Mouse (Mus musculus) spleen, adult 12 weeks (tissue): ENCODE measurements at regions not wholly inside any gene's neighbourhood (a gene's known extent, or its start where the extent isn't known, plus 50 kb on each side); places are given as distances from the start of the nearest gene placed in this dataset.
A peak's percentile ranks its signal among the peaks of the same experiment; 100 is the strongest.

Source experiments
- DNase-seq: peaks from one replicate; pipeline ENCODE4 v3.0.0; 2022; ENCODE audit warnings: low spot score

GRCm38 (mm10) chr9:61757806-61758205 lies 156.5 kb downstream of the Rplp1 start:
- no peak for DNase-seq

GRCm38 (mm10) chr9:61756801-61757342 lies 157.5 kb downstream of the Rplp1 start:
- no peak for DNase-seq

GRCm38 (mm10) chr9:61756224-61756800 lies 158.0 kb downstream of the Rplp1 start:
- no peak for DNase-seq

- no peak for DNase-seq
Observed at GRCm38 (mm10) chr9:61755311-61755710, 159.0 kb downstream of the Rplp1 start.

- no peak for DNase-seq
Observed at GRCm38 (mm10) chr9:61753795-61754194, 160.5 kb downstream of the Rplp1 start.

GRCm38 (mm10) chr9:61749201-61749600 lies 165.1 kb downstream of the Rplp1 start:
- DNase-seq, result no peak

- DNase-seq, result no peak
Observed at GRCm38 (mm10) chr9:61748416-61748815, 165.9 kb downstream of the Rplp1 start.

- no peak for DNase-seq
Observed at GRCm38 (mm10) chr9:61746401-61746800, 167.9 kb downstream of the Rplp1 start.

GRCm38 (mm10) chr9:61745301-61745801 lies 169.0 kb downstream of the Rplp1 start:
- DNase-seq, result no peak

GRCm38 (mm10) chr9:61733540-61733939 lies 180.8 kb downstream of the Rplp1 start:
- DNase-seq, result no peak

- no peak for DNase-seq
Observed at GRCm38 (mm10) chr9:61732747-61733146, 181.6 kb downstream of the Rplp1 start.

- no peak for DNase-seq
Observed at GRCm38 (mm10) chr9:61728115-61728514, 186.2 kb downstream of the Rplp1 start.

GRCm38 (mm10) chr9:61727651-61728050 lies 186.7 kb downstream of the Rplp1 start:
- no peak for DNase-seq

GRCm38 (mm10) chr9:61724070-61724469 lies 190.3 kb downstream of the Rplp1 start:
- DNase-seq, result no peak

- no peak for DNase-seq
Observed at GRCm38 (mm10) chr9:61723021-61723581, 191.2 kb downstream of the Rplp1 start.

GRCm38 (mm10) chr9:61721851-61722250 lies 192.5 kb downstream of the Rplp1 start:
- no peak for DNase-seq

- no peak for DNase-seq
Observed at GRCm38 (mm10) chr9:61721071-61721470, 193.3 kb downstream of the Rplp1 start.

- DNase-seq, result no peak
Observed at GRCm38 (mm10) chr9:61720206-61720605, 194.1 kb downstream of the Rplp1 start.

- DNase-seq, result no peak
Observed at GRCm38 (mm10) chr9:61716751-61717150, 197.6 kb downstream of the Rplp1 start.

GRCm38 (mm10) chr9:61714331-61715035 lies 199.9 kb downstream of the Rplp1 start:
- DNase-seq, result no peak

- no peak for DNase-seq
Observed at GRCm38 (mm10) chr9:61713806-61714205, 200.5 kb downstream of the Rplp1 start.

GRCm38 (mm10) chr9:61711296-61711695 lies 203.0 kb downstream of the Rplp1 start:
- no peak for DNase-seq

GRCm38 (mm10) chr9:61707875-61708274 lies 206.5 kb downstream of the Rplp1 start:
- DNase-seq, result peak; percentile 41
